Mouse (Mus musculus): ENCODE measurements around the gene Sdc3.
A peak's percentile ranks its signal among the peaks of the same experiment; 100 is the strongest.

Gene Sdc3

DNA sequence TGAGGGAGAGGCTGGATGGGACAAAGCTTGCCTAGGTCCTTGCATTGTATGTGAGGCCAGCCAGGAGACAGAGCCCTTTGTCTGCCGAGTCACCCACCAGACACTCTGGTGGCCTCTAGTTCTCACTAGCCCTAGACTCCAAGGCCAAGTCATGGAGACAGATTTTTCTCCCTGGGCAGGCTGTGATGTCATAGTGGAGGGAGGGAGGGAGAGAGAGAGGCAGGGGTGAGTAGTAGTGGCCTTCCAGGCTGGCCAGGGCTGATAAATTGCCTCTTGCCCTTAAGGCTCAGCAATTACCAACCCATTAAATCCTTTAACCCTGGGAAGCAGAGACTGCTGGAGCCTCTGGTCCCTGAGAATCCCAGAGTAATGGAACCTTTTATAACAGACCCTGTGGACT, 41.8 kb downstream of the Sdc3 start:
- no peak for DNase-seq

DNA sequence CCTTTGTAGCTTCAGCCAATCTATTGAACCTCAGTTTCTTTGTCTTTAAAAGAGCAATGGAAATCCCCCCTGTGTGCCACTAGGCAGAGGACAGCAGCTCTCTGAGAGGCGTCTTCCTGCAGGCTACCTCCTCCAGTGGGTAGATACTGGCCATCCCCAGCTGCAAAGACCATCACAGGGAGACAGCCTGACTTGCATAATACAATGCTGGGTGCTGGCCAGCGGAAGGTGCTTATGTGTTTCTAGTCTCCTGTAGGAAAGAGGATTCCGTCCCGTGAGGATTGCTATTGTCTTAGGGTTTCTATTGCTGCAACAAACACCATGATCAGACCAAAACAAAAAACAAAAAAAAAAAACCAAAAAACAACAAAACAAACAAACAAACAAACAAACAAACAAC, 43.2 kb downstream of the Sdc3 start:
- DNase-seq = no peak

DNA sequence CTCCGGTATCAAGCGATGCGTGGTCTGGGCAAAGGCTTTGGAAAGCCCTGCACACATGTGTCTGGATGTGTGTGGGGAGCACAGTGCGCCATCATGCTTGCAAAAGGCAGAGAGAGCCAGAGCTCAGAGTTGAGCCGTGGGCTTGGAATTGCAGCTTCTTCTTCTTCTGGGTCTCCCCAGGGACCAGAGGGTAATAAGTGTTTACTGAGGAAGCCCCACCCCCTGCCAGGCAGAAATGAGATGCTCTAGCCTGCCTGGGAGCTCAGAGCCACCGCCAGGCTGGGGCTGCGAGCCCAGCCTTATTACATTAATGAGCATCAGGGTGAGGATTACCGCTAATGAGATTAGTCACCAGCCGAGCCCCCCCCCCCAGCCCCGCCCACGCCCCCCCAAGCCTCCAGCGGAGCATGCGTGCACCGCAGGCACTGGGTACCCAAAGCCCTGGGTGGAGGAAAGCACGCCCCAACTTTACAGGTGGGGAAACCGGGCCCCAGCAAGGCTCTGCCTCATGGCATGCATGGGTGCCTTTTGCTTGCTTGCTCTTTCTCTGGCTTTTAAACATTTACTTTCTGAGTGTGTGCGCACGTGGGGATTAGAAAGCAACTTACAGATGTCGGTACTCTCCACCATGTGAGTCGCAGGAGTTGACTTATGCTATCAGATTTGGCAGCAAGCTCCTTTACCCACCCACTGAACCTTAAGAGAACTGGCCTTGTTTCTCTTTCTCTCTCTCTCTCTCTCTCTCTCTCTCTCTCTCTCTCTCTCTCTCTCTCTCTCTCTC, 44.1 kb downstream of the Sdc3 start:
- DNase-seq = no peak

DNA sequence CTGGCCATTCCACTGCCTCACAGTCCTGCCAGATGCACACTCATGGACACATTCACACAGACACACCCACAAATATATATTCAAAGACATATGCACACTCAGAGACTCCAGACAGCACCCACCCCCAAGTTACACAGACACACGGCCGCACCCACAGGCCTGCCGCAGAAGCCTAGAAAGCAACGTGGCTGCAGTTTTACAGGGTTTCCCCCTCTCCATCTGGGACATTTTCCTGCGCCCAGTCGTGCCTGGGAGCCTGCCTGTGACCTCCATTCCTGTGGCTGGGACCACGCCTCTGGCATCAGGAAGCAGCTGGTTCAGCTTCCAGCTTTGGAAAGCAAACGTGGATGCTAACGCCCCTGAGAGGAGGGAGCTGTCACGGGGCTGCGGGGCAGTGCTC, 46.2 kb downstream of the Sdc3 start:
- DNase-seq = no peak

DNA sequence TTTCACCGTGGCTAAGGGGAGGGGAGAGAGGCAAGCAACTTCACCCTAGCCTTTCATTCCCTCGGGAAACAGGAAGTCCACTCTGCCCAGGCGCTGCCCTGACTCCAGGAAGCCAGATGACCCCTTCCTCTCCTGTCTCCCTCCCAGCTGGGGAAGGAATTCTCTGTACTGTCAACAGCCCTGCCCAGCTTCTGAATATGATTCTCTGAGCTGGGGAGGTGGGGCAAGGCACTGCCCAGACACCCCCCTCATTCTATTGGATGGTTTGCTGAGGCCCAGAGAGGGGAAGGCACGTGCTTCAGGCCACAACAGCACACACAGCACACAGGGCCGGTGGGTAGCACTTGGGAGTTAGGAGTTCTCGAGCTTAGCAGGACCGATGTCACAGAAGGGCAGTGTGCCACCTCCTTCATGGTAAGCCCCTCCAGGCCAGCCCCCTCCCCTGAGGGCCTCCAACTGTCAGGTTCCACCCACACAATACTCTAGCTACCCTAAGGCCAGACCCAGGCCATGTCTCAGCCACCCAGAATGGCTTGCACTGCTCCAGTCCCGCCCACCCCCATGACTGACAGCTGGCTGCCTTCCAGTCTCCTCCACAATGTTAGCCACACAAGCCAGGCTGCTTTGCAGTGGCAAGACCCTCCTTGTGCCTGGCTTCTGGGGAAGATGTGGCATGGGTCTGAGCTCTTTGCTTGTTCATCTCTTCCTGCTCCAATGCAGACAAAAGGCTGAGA, 48.9 kb downstream of the Sdc3 start:
- DNase-seq = no peak

DNA sequence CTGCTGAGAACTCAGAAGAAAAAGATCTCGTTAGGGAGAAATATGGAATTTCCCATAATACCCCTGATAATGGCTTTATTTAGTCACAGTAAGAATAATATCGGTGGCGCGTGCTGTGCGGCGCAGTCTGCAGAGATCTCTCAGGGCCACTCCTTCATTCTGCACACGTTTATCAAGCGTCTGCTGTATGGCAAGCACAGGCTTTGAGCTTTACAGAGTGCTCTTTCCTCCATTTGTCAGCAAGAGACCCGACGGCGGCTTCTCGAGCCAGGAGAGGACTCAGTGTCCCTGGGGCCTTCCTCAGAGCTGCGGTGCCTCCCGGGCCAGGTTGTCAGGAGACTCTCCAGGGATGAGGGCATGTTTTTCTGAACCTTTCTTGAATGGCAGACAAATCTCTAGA, 56.5 kb downstream of the Sdc3 start:
- no peak for DNase-seq

DNA sequence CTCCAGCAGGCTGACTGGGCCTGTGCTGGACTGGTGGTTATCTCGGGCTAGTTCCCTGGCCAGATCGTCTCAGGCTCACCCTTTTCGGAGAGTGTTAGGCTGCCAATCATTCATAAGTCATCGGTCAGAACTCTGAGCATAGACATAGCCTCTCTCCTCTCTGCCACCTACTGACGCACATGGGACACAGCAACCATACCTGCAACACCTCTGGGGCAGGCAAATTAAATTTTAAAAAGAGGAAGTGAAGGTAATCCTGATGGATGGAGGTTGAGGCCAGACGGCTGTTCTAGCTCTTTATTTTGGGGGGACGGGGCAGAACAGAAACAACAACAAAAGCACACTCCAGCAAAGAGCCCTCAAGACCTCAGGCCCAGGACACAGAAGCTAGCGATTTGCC, 65.3 kb downstream of the Sdc3 start:
- no peak for DNase-seq

DNA sequence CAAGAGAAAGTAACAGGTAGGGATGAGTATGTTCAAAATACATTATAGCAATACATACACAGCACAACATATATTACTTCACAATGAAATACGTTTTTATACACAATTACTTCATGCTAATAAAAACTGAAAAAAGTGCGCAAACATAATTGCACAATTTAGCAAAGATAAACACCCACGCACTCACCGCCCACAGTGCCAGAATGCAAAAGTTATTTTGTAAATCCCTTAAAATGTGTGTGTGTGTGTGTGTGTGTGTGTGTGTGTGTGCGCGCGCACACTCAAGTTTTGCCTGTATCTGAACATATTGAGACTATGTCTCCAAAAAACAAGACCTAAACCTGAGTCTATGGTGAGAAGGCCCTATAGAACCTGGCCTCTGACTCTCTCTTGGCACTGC, 66.5 kb downstream of the Sdc3 start:
- no peak for DNase-seq

DNA sequence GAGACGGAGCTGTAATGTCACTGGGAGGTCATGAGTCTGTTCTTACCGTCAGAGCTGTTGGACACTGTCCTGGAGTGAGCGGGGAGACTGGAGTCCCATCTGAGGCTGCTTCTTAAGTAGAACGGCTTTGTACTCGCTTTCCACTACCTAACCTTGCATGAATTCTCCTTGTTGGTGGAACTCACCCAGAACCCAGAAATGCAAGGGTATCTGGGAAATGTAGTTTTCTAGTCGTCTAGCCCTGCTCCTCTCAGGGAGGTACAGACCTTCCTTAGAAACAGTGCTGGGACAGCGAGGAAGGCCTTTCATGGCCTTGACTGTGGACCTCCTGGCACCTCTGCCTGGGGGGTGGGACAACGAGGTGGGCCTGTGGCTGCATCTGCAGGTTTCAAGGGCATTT, 67.1 kb downstream of the Sdc3 start:
- DNase-seq = no peak

DNA sequence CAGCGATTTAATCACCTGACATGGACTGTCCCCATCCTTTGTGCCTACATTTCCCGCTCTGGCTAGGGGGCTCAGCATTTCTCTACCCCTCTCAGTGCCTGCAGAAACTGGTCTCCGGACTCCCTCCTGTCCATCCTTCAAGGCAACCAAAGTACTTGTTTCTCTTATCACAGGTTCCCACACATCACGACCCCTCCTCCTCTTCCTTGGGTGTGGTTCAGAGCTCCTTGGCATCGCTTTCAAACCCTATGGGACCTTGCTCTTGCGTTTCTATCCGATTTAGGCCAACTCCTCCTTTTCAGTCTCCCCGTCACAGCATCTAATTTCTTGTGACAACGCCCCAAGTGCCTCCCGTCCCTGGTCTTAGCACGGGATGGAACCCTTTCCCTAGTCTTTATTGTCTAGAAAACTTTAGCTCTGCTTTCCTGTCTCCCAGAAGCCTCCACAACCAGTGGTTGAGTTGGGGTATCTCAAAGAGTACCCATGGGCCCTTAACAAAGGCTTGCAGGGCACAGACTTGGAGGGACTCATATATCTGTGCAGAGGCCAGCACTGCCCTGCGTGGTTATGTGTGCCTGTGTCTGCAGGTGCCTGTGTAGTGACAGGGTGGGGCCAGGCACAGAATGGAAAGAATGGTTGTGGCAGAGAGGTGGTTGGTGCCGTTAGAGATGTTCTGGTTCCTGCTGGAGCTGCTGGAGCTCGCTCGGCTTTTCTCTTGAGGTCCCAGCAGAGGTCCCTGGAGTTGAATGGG, 68.7 kb downstream of the Sdc3 start:
- no peak for DNase-seq

DNA sequence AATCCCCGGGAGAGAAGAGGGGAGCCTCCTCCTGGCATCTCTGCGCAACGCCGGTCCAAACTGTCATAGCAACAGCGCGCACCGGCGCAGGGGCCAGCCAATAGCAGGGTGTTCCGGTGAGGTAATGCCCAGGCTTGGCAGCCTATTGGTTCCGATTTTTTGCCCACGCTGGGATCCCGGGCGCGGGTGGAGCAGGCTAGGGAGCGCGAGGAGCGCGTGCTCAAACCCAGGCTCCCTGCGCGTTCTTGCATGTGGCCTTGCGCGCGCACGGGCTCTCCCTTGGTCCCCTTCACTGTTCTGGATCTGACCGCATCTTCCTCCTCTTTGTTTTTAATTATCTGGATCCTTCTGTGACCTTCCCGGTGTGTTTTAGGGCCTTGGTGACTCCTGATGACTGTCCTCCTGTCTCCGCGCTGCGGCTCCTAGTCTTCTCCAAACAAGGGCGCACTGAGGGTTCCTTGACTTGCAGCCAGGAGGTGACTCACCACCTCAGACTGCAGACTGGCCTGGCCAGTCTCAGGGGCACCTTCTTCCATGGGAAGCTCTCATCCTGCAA, 69.4 kb downstream of the Sdc3 start:
- DNase-seq = peak; percentile 97 to 98

DNA sequence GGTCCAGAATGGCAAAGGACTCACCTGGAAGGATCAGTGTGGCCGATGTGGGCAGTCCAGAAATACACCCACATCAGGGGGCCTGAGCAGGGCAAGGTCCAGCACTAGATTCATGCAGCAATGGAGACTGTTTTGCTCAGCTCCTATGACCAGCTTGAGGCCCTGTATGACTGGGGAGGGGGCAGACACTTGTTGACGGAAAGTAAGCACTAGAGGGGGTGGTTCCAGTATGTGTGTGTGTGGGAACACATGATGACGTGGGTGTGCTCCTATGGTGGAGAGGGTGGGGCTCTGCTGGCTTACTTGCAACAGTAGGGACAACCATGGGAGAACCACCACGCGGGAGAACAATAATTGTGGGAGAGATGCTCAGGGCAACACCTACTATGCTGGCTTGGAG, 70.2 kb downstream of the Sdc3 start:
- peak in 1 of 2 experiments; percentile 13 for DNase-seq

DNA sequence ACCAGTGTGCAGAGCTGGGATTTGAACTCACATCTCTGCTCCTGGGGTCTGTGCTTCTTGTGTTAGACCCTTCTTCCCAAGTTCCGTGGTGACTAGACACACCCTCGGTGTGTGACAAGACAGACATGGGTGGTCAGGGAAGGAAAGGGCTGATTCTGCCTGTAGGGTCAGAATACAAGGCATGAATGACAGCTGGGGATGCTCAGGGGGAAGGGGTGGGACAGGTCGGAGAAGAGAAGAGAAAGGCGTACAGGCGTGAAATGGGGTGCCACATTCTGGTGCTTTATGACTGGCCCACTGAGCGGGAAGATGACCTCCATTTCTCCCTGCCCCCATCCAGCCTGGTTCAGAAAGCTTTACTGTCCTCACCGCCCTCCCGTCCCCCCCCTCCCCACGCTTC, 73.1 kb downstream of the Sdc3 start:
- no peak for DNase-seq

DNA sequence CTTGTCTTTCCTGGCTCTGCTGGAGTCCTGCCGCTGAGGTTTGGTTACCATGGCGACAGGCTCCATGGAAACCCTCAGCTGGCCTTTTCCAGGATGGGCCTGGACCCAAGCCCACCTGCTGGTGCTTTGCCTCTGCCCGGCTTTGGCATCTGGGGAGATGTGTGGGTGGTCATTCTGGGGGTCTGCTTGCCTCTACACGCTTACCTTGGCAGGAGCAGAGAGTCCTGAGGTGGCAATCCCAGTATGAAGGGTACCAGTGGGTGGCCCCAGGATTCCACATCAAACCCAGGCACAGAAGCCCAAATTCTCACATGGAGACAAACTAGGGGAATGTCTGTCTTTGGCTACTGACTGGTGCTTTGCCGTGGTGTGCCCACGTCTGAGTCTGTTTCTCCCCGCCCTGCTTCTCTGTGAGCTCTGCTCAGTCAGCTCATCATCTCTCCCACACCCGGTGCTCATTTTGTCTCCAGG, 73.6 kb downstream of the Sdc3 start:
- peak; percentile 33 to 44 for DNase-seq

DNA sequence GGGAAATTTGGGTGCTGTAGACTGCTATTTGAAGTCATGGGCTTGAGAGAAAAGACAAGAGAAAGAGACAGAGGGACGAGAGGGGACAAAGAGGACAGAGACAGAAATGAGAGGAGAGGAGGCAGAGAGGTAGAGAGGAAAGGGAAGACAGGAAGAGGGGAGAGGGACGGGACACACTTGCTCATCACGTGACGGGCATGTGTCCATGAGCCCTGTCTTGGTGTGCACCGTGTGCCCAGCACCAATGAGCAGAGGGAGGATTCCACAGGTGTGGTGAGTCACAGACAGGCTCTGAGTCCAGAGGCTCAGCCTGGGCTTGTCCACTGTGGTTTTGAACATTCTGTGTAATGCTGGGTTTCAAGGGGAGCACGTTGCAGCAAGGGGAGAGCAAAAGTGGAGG, 75.6 kb downstream of the Sdc3 start:
- DNase-seq = no peak

DNA sequence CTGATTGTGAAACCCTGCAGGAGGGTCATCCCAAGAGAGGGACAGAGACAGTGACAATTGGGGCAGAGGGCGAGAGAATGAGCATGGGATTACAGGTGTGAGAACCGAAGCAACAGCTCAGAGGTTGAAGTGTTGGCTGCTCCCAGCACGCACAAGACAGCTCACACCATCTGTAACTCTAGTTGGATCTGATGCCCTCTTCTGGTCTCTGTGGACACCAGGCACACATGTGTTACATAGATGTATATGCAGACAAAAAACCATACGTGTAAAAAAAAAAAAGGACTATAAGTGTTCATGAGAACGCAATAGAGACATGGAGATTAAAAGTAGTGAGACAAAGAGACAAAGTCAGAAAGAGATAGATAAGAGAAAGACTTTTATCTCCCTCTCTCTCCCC, 76.5 kb downstream of the Sdc3 start:
- no peak for DNase-seq

DNA sequence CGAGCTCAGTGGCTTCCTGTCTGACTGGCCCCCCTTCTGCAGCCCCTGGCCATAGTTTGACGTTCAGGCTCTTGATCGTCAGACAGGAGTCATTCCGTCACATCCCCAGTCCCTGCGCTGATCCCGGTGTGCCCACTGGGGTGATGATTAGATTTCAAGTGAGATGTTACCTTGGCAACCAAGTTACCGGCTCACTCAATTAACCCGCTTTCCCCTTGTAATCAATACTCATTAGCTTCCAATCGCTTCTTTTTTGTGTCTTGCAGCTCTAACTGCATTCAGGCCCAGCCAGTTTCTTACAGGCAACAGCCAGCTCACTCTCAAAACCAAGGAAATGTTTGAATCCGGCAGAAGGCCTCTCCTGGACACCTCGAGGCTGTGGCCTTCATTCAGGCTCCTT, 80.1 kb downstream of the Sdc3 start:
- DNase-seq = no peak

DNA sequence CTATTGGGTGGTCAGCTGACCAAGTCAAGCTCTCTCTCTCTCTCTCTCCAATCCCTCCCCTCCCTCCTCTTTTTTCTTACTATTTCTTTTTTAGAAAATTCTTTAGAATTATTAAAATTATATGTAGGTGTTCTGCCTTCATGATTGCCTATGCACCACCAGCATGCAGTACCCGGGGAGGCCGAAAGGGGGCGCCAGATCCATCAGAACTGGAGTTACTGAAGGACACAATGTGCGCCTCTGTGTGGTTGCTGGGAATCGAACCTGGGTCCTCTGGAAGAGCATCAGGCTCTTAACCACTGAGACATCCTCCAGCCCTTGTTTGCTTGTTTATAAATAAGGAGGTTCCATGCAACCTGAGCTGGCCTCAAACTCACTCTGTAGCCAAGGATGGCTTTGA, 81.1 kb downstream of the Sdc3 start:
- peak in 1 of 2 experiments; percentile 30 for DNase-seq

DNA sequence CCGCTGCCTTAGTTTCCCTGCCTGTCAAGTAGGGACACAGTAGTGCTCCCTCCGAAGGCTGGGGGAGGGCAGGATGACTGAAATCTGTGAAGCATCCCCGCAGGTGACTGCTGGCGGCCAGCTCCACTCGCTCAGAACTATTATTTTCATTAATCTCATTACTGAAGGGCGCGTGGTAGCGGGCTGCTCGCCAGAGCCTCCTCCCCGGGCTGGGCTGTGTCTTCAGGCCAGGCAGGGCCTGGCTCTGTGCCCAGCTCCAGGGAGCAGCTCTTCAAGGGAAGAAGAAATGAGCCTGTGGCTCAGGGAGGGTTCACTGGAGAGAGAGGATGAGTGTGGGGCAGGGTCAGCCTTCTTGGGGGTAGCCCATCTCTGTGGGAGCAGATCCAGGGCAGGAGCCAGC, 82.3 kb downstream of the Sdc3 start:
- peak; percentile 74 to 82 for DNase-seq
